Mouse (Mus musculus): ENCODE measurements around the gene Pdp2.
A peak's percentile ranks its signal among the peaks of the same experiment; 100 is the strongest.

Pdp2 gene

GRCm38 (mm10) chr8:104613119-104613518, 21.9 kb downstream of the Pdp2 start:
- peaks cover 3% of the 10 kb centered on the region; the same call in 1 of the 2 replicates for H3K4me1 ChIP-seq (replicated peaks; ENCODE audit: low read depth, low read length)
- peaks cover 15% of the 10 kb centered on the region for H3K27me3 ChIP-seq (ENCODE audit: insufficient read depth, low read length)
- no peak for TF ChIP-seq CTCF (conservative IDR thresholded peaks at IDR 0.05; ENCODE audit: low read length)
- no peak for TF ChIP-seq NANOG (IDR thresholded peaks at IDR 0.05; ENCODE audit: borderline replicate concordance, low read length)
- no peak for TF ChIP-seq POU5F1 (IDR thresholded peaks at IDR 0.05; ENCODE audit: borderline replicate concordance, low read length)
- no peak overlapping the region for H3K4me3 ChIP-seq (replicated peaks; ENCODE audit: low read length)
- no peaks in the 10 kb centered on the region for H3K36me3 ChIP-seq (ENCODE audit: insufficient read depth, low read length)
- no peaks in the 10 kb centered on the region for H3K9me3 ChIP-seq (ENCODE audit: low read length)

- peaks cover 26% of the 10 kb centered on the region; the same call in 1 of the 2 replicates for H3K27me3 ChIP-seq (ENCODE audit: insufficient read depth, low read length)
- H3K4me1 ChIP-seq (replicated peaks; ENCODE audit: low read depth, low read length), result peaks cover 3% of the 10 kb centered on the region; the same call in 1 of the 2 replicates
- H3K9me3 ChIP-seq (ENCODE audit: low read length), result no peaks in the 10 kb centered on the region
- no peak for TF ChIP-seq NANOG (IDR thresholded peaks at IDR 0.05; ENCODE audit: borderline replicate concordance, low read length)
- no peak for TF ChIP-seq POU5F1 (IDR thresholded peaks at IDR 0.05; ENCODE audit: borderline replicate concordance, low read length)
- no peak for TF ChIP-seq CTCF (conservative IDR thresholded peaks at IDR 0.05; ENCODE audit: low read length)
- H3K4me3 ChIP-seq (replicated peaks; ENCODE audit: low read length), result no peak overlapping the region
- H3K36me3 ChIP-seq (ENCODE audit: insufficient read depth, low read length), result no peaks in the 10 kb centered on the region
These were observed 29.5 kb downstream of the Pdp2 start for GRCm38 (mm10) chr8:104620765-104621164.

- no peaks in the 10 kb centered on the region for H3K36me3 ChIP-seq (ENCODE audit: insufficient read depth, low read length)
- H3K27me3 ChIP-seq (ENCODE audit: insufficient read depth, low read length), result peaks cover 37% of the 10 kb centered on the region
- H3K4me3 ChIP-seq (replicated peaks; ENCODE audit: low read length), result no peak within 1 kb of the TSS
- no peaks in the 10 kb centered on the region for H3K9me3 ChIP-seq (ENCODE audit: low read length)
- no peak for TF ChIP-seq CTCF (conservative IDR thresholded peaks at IDR 0.05; ENCODE audit: low read length)
- TF ChIP-seq POU5F1 (IDR thresholded peaks at IDR 0.05; ENCODE audit: borderline replicate concordance, low read length), result no peak
- TF ChIP-seq NANOG (IDR thresholded peaks at IDR 0.05; ENCODE audit: borderline replicate concordance, low read length), result no peak
- 0 out of 2 replicates have a peak, but pooled peaks cover 4% of the 10 kb centered on the region for H3K4me1 ChIP-seq (replicated peaks; ENCODE audit: low read depth, low read length)
These were observed 32.9 kb downstream of the Pdp2 start, which contains the start of gene Cdh16 for GRCm38 (mm10) chr8:104624161-104624560. Gene Cdh16 (minus strand): TSS chr8:104624396.

- TF ChIP-seq NANOG (IDR thresholded peaks at IDR 0.05; ENCODE audit: borderline replicate concordance, low read length) (no peak), CTCF (conservative IDR thresholded peaks at IDR 0.05; ENCODE audit: low read length) (no peak), POU5F1 (IDR thresholded peaks at IDR 0.05; ENCODE audit: borderline replicate concordance, low read length) (no peak)
- Histone ChIP-seq H3K4me3 (replicated peaks; ENCODE audit: low read length) (no peak overlapping the region), H3K27me3 (ENCODE audit: insufficient read depth, low read length) (peaks cover 51% of the 10 kb centered on the region), H3K4me1 (replicated peaks; ENCODE audit: low read depth, low read length) (peaks cover 27% of the 10 kb centered on the region), H3K36me3 (ENCODE audit: insufficient read depth, low read length) (no peaks in the 10 kb centered on the region), H3K9me3 (ENCODE audit: low read length) (no peaks in the 10 kb centered on the region)
These were observed 36.0 kb downstream of the Pdp2 start for GRCm38 (mm10) chr8:104627065-104627740.

GRCm38 (mm10) chr8:104628402-104628801, 37.2 kb downstream of the Pdp2 start:
- Histone ChIP-seq H3K4me1 (replicated peaks; ENCODE audit: low read depth, low read length) (peaks cover 28% of the 10 kb centered on the region), H3K27me3 (ENCODE audit: insufficient read depth, low read length) (peaks cover 57% of the 10 kb centered on the region), H3K9me3 (ENCODE audit: low read length) (no peaks in the 10 kb centered on the region), H3K36me3 (ENCODE audit: insufficient read depth, low read length) (no peaks in the 10 kb centered on the region), H3K4me3 (replicated peaks; ENCODE audit: low read length) (no peak overlapping the region)
- no peak for TF ChIP-seq NANOG (IDR thresholded peaks at IDR 0.05; ENCODE audit: borderline replicate concordance, low read length)
- no peak for TF ChIP-seq CTCF (conservative IDR thresholded peaks at IDR 0.05; ENCODE audit: low read length)
- TF ChIP-seq POU5F1 (IDR thresholded peaks at IDR 0.05; ENCODE audit: borderline replicate concordance, low read length), result no peak

GRCm38 (mm10) chr8:104629306-104630110, 38.3 kb downstream of the Pdp2 start:
- no peaks in the 10 kb centered on the region for H3K9me3 ChIP-seq (ENCODE audit: low read length)
- no peaks in the 10 kb centered on the region for H3K36me3 ChIP-seq (ENCODE audit: insufficient read depth, low read length)
- H3K4me1 ChIP-seq (replicated peaks; ENCODE audit: low read depth, low read length), result peaks cover 28% of the 10 kb centered on the region
- no peak for TF ChIP-seq CTCF (conservative IDR thresholded peaks at IDR 0.05; ENCODE audit: low read length)
- TF ChIP-seq NANOG (IDR thresholded peaks at IDR 0.05; ENCODE audit: borderline replicate concordance, low read length), result no peak
- no peak for TF ChIP-seq POU5F1 (IDR thresholded peaks at IDR 0.05; ENCODE audit: borderline replicate concordance, low read length)
- H3K27me3 ChIP-seq (ENCODE audit: insufficient read depth, low read length), result peaks cover 57% of the 10 kb centered on the region
- H3K4me3 ChIP-seq (replicated peaks; ENCODE audit: low read length), result no peak overlapping the region

- peak overlapping the region; percentile 73 for H3K4me3 ChIP-seq (replicated peaks; ENCODE audit: low read length)
- H3K9me3 ChIP-seq (ENCODE audit: low read length), result no peaks in the 10 kb centered on the region
- H3K36me3 ChIP-seq (ENCODE audit: insufficient read depth, low read length), result peaks cover 2% of the 10 kb centered on the region; the same call in 1 of the 2 replicates
- H3K27me3 ChIP-seq (ENCODE audit: insufficient read depth, low read length), result peaks cover 51% of the 10 kb centered on the region
- TF ChIP-seq CTCF (conservative IDR thresholded peaks at IDR 0.05; ENCODE audit: low read length), result no peak
- H3K4me1 ChIP-seq (replicated peaks; ENCODE audit: low read depth, low read length), result peaks cover 28% of the 10 kb centered on the region
These were observed 38.8 kb downstream of the Pdp2 start for GRCm38 (mm10) chr8:104630111-104630479.

- Histone ChIP-seq H3K36me3 (ENCODE audit: insufficient read depth, low read length) (peaks cover 6% of the 10 kb centered on the region), H3K27me3 (ENCODE audit: insufficient read depth, low read length) (peaks cover 49% of the 10 kb centered on the region), H3K4me1 (replicated peaks; ENCODE audit: low read depth, low read length) (peaks cover 28% of the 10 kb centered on the region), H3K9me3 (ENCODE audit: low read length) (no peaks in the 10 kb centered on the region), H3K4me3 (replicated peaks; ENCODE audit: low read length) (peak overlapping the region; percentile 73)
- TF ChIP-seq NANOG (IDR thresholded peaks at IDR 0.05; ENCODE audit: borderline replicate concordance, low read length) (no peak), CTCF (conservative IDR thresholded peaks at IDR 0.05; ENCODE audit: low read length) (no peak), POU5F1 (IDR thresholded peaks at IDR 0.05; ENCODE audit: borderline replicate concordance, low read length) (no peak)
These were observed 39.3 kb downstream of the Pdp2 start for GRCm38 (mm10) chr8:104630574-104630973.

Measured in E14TG2a.4 (cell line).